Mouse (Mus musculus) MEL (cell line): Measurements from ENCODE around the gene Tbc1d30.

Experiments used
- CTCF ChIP-seq, 3 experiments: IDR thresholded peaks in 2 of 3; conservative IDR thresholded peaks in 1 of 3; 2 replicates each; pipeline ENCODE4 v1.5.1; 2011 to 2012; ENCODE audit warnings: low read length in 3 of 3, low read depth in 2 of 3, mild to moderate bottlenecking in 2 of 3, improper control_type of control experiment in 1 of 3, inconsistent platforms in 1 of 3, mixed read lengths in 1 of 3, moderate library complexity in 1 of 3; ENCODE audit not compliant: control insufficient read depth in 1 of 3, insufficient read depth in 1 of 3, poor library complexity in 1 of 3, severe bottlenecking in 1 of 3
- E2F4 ChIP-seq: IDR thresholded peaks from 2 replicates; pipeline ENCODE4 v1.6.1; 2011; ENCODE audit warnings: low read depth, low read length, improper control_type of control experiment, borderline replicate concordance
- EP300 ChIP-seq, 2 experiments: IDR thresholded peaks; 2 replicates each; pipeline ENCODE4 v1.6.1; 2011; ENCODE audit warnings: improper control_type of control experiment in 2 of 2, low read length in 2 of 2, low read depth in 1 of 2, mild to moderate bottlenecking in 1 of 2
- GATA1 ChIP-seq: IDR thresholded peaks from 2 replicates; pipeline ENCODE4 v1.6.1; 2011; ENCODE audit warnings: low read depth, low read length, improper control_type of control experiment
- MAX ChIP-seq: IDR thresholded peaks from 2 replicates; pipeline ENCODE4 v1.6.1; 2011; ENCODE audit warnings: low read length, improper control_type of control experiment
- POLR2A ChIP-seq, 2 experiments: IDR thresholded peaks; 2 replicates each; pipeline ENCODE4 v1.6.1; 2011 to 2012; ENCODE audit warnings: low read length in 2 of 2, mild to moderate bottlenecking in 2 of 2, control low read depth in 1 of 2, improper control_type of control experiment in 1 of 2, low read depth in 1 of 2, moderate library complexity in 1 of 2; ENCODE audit not compliant: control insufficient read depth in 1 of 2, insufficient read depth in 1 of 2, poor library complexity in 1 of 2
- POLR2AphosphoS5 ChIP-seq: IDR thresholded peaks from 2 replicates; pipeline ENCODE4 v1.6.1; 2012; ENCODE audit warnings: low read depth, borderline replicate concordance, mild to moderate bottlenecking, inconsistent platforms, low read length, moderate library complexity, mixed read lengths
- TCF12 ChIP-seq: IDR thresholded peaks from 2 replicates; pipeline ENCODE4 v1.6.1; 2014; ENCODE audit warnings: low read depth, mild to moderate bottlenecking, inconsistent platforms, low read length, improper control_type of control experiment, moderate library complexity
- ZC3H11A ChIP-seq: IDR thresholded peaks from 2 replicates; pipeline ENCODE4 v1.6.1; 2012; ENCODE audit warnings: low read depth, mild to moderate bottlenecking, inconsistent platforms, low read length, improper control_type of control experiment

DNA sequence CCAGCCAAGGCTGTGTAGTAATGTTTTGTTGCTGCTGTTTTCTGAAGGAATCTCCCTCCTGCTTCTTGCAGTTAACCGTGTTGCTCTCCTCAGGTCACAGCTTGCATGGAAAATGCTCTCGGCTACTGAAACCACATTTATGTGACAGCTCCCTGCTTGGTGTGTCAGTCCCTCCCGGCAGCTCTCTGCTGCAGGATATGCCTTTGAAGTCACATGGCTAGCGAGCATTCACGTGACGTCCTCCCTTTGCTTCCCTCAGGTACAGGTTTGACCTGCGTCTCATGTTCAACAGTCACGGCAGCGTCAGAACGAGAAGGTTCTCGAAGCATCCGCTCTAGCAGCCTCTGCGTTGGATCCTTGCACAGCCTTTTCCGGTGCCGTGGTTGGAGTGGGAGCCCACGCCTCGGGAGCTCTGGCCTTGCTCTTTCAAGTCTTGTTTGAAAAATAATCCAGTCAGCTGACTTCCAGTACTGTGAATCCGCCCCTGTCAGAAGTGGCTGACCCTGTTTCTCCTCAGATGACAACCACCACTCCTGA is 43.8 kb upstream of the Tbc1d30 start:
- no peak for TF ChIP-seq GATA1
- TF ChIP-seq CTCF (IDR thresholded peaks at IDR 0.05 in 2 of 3, conservative IDR thresholded peaks at IDR 0.05 in 1 of 3; ENCODE audit: control insufficient read depth in 1 of 3, insufficient read depth in 1 of 3, low read depth in 2 of 3, low read length in 3 of 3, poor library complexity in 1 of 3, severe bottlenecking in 1 of 3) = no peak
- TF ChIP-seq POLR2A (IDR thresholded peaks at IDR 0.05; ENCODE audit: control insufficient read depth in 1 of 2, insufficient read depth in 1 of 2, low read depth in 1 of 2, low read length in 2 of 2, poor library complexity in 1 of 2) = no peak
- TF ChIP-seq E2F4 = no peak
- TF ChIP-seq EP300 (IDR thresholded peaks at IDR 0.05; ENCODE audit: low read depth in 1 of 2, low read length in 2 of 2) = no peak
- no peak for TF ChIP-seq MAX
- no peak for TF ChIP-seq POLR2AphosphoS5
- no peak for TF ChIP-seq TCF12
- TF ChIP-seq ZC3H11A = no peak
